Mouse (Mus musculus) kidney, postnatal 25 days (tissue): ENCODE results near the gene Wwc2.

Experiments used
- DNase-seq, 2 experiments: peaks; one replicate each; pipeline ENCODE4 v3.0.0; 2021; ENCODE audit warnings: mixed read lengths in 2 of 2

Wwc2 gene

DNA sequence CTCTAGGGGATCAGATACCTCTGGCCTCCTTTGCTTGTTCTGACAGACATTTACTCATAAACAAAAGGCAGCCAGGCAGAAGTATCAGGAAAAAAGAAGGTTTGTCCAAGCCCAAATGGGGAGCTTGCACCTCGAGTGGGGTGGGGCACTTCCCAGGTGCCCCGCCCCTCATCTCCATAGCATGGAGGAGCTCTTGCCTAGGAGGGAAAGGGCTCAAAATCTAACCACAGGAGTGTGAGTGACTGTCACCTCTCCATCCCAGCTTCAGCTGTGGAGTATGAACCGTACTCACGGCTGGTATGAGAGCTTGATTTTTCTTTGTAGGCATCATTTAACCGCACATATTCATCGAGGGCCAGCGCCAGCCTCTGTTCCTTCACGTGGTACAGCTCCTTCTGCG is 90.4 kb downstream of the Wwc2 start:
- no peak for DNase-seq

- no peak for DNase-seq
These were observed 90.8 kb downstream of the Wwc2 start for GRCm38 (mm10) chr8:47899891-47900290.

- no peak for DNase-seq
These were observed 98.3 kb downstream of the Wwc2 start for GRCm38 (mm10) chr8:47892419-47892818.

GRCm38 (mm10) chr8:47891641-47892040 is 99.1 kb downstream of the Wwc2 start:
- no peak for DNase-seq

GRCm38 (mm10) chr8:47890814-47891210 is 99.9 kb downstream of the Wwc2 start:
- no peak for DNase-seq

DNA sequence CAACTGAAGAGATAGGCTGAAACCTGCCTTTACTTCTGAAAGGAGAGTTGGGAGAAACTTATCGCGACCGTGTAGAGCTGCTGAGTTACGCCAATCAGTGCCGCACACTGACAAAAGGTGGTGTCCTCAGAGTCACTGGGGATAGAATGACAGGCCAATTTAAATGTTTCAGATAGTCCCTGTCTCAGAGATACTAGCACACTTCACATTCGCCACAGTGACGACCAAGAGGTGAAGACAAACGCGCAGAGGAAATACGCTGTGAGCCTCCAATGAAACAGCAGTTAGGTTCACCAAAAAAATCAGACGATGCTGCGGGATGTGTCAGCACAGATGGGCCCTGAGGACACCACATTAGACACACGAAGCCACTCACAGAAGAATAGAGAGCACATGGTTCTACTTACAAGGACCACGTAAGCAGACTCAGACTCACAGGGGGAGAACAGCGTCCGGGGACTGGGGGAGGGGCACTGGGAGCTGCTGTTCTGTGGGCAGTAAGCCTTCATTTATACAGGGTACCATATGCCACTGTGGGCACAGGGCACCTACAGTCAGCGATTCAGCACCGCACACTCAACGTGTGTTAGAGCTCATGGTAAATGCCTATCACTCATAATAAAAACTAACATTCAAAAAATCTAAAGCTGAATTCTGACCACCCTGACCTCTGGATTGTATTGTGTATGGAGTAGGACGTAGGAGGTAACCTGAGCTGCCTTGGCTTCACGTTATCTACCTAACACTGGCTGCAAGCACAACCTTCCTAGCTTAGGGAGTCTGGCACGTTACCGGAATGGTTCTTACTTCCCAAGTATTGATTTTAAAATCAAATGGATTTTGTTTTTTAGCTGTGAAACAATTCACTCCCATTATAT is 100.5 kb downstream of the Wwc2 start:
- DNase-seq, result no peak

DNA sequence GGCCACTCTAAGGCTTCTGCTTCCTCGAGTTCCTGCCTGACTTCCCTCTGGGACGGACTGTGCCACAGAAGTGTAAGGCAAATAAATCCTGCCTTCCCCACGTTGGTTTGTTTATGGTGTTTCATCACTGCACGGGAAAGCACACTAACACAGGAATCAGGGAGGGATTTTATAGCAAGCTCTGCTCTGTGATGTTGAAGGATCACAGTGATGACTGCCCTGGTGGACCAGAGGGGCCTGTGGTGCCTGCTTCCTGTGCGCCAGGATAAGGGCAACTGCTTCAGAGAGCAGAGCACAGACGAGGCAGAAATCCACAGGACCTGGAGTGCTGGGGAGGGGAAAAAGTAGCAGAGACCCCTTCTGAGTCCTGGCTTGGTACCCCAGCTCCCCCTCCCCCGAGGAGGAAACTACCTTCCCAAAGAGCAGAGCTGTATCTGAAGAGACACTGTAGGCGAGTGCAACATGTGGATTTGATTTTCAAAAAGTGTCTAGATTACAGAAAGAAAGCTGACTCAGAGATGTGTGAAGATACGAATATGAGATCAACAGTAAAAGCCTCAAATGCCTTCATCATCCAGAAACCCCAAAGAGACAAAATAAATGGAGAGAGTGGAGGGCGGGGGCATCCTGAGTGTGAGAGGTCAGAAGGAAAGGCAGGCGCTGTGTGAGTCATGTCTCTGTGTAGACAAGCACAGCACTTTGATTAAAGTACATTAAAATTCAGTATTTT is 101.7 kb downstream of the Wwc2 start:
- DNase-seq, result no peak

DNA sequence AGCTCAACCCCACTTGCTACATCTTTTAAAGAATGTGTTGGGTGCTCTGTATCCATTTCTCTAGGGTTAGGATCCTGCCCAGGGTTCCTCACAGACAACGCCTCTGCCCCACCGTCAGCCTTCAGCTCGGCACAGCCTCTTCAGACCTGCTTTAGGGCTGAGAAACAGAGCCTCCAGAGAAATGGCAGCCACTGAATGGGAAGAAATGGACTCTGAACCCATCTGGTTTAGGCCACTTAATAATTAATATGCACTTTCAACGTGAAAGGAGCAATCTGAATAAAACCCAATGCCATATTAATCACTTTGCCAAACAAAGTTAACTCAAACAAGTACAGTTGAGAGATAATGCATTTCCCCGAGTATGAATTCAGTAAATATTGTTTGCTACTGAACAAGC is 106.4 kb downstream of the Wwc2 start:
- DNase-seq, result no peak

GRCm38 (mm10) chr8:47883739-47884138 is 107.0 kb downstream of the Wwc2 start:
- DNase-seq, result no peak

- no peak for DNase-seq
These were observed 112.2 kb downstream of the Wwc2 start for GRCm38 (mm10) chr8:47878516-47878915.

- peak; percentile 34 to 66 for DNase-seq
These were observed 114.9 kb downstream of the Wwc2 start for GRCm38 (mm10) chr8:47875865-47876264.

GRCm38 (mm10) chr8:47874497-47875178 is 116.1 kb downstream of the Wwc2 start:
- DNase-seq, result no peak

GRCm38 (mm10) chr8:47872361-47873107 is 118.2 kb downstream of the Wwc2 start:
- peak in 1 of 2 experiments; percentile 27 for DNase-seq

- DNase-seq, result peak; percentile 83 to 91
These were observed 123.7 kb downstream of the Wwc2 start for GRCm38 (mm10) chr8:47867067-47867466.

DNA sequence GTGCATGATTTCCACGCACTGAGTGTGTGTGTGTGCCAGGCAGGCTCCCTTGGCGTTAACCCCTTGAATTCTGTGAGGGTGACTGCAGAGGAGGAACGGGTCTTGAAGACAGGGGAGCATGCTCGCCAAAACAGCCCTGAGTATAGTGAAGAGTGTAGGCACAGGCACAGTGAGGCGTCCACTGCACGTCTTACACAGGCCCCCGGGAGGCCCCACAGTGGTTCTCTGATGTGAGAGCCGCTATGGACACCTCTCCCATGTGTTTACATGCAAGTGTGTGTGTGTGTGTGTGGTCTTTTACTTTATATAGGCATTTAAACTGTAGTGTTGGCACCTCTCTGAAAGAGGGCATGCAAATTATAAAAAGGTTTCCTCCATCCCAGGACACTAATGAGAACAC is 124.2 kb downstream of the Wwc2 start:
- DNase-seq, result no peak

DNA sequence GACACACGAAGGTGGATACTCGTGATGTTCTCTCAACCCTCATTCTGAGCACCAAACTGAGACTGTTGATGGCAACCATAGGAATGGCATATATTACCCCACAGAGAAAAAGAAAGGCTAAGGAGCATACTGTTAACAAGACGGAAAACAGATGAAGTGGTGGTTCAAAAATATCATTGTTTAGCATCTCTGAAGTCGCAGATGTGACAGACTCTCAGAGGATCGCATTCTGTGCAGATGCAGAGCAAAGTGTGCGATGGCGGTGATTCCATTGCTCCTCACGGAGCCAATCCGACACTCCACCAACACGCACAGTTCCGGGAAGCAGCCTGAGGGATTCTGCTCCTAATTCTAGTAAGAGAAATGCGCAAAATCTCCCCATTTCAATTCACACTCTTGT is 131.5 kb downstream of the Wwc2 start:
- DNase-seq, result peak in 1 of 2 experiments; percentile 5

- DNase-seq, result peak in 1 of 2 experiments; percentile 24
These were observed 137.4 kb downstream of the Wwc2 start for GRCm38 (mm10) chr8:47853356-47853755.

- DNase-seq, result peak in 1 of 2 experiments; percentile 37
These were observed 138.0 kb downstream of the Wwc2 start for GRCm38 (mm10) chr8:47852737-47853136.

- DNase-seq, result peak; percentile 35 to 65
These were observed 138.8 kb downstream of the Wwc2 start for GRCm38 (mm10) chr8:47851824-47852502.

DNA sequence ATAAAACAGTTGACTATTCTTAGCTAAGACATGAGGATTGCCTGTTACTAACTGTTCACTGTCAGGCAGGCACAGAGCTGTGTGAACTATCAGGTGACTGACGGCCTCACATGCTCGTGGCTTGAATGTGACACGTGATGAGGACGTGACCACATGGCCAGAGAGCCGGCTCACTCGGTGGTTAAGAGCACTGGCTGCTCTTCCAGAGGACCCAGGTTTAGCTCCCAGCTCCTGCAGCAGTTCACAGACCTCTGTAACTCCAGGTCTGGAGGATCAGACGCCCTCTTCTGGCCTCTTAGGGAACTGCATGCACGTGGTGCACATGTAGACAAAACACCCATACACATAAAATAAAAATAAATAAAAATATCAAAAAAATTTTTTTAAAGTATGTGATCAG is 140.9 kb downstream of the Wwc2 start:
- DNase-seq, result peak; percentile 33 to 40

GRCm38 (mm10) chr8:47847931-47848330 is 142.8 kb downstream of the Wwc2 start:
- peak in 1 of 2 experiments; percentile 24 for DNase-seq

- DNase-seq, result peak in 1 of 2 experiments; percentile 29
These were observed 143.6 kb downstream of the Wwc2 start for GRCm38 (mm10) chr8:47847161-47847560.
